Mouse (Mus musculus): Measurements from ENCODE around the gene Defb18.
"Not testable (repeated sequence)": the region's sequence is repeated elsewhere in the genome, so short reads cannot be mapped to it uniquely, and the experiment has no call there.

Gene Defb18

DNA sequence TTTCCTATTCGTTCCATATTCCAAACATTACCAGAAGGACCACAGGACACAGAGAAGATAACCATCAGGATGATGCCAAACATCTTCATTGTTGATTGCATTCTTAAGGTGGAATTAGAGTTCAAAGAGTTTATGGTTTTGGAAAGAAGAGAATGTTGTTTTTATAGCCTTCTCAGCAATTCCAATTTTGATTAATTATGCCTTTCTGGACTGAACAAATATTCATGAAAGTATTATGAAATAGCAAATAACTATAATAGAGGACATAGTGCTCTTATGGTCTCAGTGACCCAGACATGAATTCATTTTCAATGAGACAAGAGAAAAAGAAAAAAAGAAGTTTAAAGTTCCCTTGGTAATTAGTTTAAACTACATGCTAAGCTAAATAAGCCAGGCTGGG lies at the start of gene Defb18:
Gene Defb18 (minus strand): TSS at position 101 of the 400 bp plus-strand sequence.
- no peak for DNase-seq (ENCODE audit: low spot score in 2 of 2)

DNA sequence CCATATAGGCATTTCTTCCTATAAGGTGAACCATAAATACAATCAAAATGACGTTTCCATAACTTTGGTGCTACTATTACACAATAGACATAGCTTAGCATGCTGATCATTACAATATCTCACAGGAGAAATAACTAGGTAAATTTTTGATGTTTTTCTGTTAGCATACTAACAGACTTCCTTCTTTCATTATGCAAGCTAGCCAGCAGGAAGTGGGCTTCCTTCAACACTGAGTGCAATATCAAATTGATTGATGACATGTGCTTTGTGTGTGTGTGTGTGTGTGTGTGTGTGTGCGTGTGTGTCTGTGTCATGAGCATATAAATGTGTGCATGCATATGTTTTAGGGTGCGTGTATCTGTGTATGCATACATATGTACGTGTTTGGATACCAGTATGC lies 33.9 kb upstream of the Defb18 start:
- no peak for DNase-seq (ENCODE audit: low spot score in 2 of 2)

DNA sequence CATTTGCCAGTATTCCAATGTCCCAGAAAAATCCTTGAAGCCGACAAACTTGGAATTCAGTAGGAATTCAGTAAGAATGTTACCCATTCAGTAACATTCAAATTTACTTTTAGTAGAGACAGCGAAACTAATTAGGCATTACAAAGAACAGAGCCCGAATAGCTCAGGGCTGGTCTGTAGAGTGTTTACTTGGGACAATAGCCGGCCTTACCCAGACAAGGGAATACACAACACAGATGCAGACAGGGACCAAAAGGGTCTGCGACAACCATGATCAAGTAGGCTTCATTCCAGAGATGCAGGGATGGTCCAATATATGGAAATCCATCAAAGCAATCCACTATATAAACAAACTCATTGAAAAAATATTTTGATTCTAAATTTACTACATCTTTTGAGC lies 31.6 kb upstream of the Defb18 start:
- DNase-seq (ENCODE audit: low spot score in 2 of 2): no peak

DNA sequence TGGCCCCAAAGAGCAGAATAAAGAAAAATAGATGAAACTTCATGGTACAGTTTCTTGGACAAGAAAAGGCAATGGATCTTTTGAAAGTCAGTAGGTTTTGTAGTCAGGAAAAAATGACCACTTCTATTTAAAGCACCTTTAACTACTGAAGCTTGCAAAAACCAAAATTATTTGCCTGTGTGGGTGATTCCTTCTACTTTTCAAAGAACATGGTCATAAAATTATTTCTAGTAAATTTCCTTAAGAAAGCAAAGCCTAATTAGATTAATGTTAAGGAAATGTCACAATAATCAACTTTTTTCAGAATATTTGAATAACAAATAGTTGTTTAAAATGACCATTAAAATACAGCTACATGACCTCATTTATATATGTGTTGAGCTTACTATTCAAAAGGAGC lies 27.8 kb upstream of the Defb18 start, which contains the start of gene Defb41:
Gene Defb41 (minus strand): TSS at position 101 of the 400 bp plus-strand sequence.
- no peak for DNase-seq (ENCODE audit: low spot score in 2 of 2)

DNA sequence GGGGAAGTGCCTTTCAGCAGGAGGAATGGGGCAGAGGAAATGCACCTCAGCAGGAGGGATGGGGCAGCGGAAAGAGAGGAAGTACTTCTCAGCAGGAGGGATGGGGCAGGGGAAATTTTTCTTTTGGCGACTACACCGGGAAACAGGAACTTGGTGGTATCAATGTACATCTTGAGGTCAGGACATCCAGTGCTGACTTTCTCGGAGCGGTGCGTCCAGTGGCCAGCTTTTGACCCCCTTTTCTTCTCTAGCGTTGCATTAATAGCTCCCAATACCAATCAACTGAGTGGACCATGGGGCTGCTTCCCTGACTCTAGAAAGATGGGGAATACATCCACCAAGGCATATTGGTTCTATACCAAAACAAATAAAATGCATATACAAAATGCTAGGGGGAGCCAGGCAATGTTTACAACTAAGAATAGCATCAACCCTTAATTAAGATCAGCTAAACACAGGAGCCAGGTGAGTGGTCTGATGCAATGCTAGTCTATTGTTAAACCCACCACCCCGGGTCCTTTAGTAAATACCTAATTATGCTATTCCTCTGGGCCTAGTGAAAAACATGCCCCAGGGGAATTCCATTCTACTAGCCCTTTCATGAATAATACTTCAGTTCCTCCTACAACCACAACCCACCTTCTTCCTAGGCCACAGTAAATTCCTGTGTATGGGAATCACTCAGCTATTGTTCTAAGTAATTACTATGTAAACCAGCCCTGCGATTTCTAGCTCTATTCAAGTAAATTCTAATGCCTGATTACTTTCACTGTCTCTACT lies 8.7 kb upstream of the Defb18 start:
- not testable (repeated sequence) for DNase-seq (ENCODE audit: low spot score in 2 of 2)

DNA sequence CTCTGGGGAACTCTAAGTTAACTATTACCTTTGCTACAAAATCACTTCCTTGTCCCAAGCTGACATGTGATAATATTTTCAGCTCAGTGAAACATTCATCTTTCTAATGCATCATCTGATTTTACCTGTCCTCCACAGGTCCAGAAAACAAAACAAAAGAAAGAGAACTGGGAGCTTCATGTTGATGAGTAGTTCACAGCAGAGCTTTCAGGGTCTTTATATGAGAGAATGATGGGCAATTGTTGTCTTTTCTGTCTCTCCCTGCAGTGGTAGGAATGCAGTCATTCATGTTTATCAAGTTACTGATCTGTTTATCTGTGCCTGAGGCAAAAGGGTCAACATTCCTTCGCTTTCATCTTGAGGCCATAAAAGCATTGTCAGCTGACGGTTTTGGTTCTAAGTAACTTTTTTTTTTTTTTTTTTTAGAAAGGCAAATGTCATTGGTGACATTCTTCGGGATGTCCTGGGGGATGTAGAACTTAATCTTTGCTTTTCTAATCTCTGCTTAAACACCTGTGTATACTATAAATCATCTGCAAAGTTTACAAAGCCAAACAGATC lies 13.8 kb downstream of the Defb18 start:
- no peak for DNase-seq (ENCODE audit: low spot score in 2 of 2)

DNA sequence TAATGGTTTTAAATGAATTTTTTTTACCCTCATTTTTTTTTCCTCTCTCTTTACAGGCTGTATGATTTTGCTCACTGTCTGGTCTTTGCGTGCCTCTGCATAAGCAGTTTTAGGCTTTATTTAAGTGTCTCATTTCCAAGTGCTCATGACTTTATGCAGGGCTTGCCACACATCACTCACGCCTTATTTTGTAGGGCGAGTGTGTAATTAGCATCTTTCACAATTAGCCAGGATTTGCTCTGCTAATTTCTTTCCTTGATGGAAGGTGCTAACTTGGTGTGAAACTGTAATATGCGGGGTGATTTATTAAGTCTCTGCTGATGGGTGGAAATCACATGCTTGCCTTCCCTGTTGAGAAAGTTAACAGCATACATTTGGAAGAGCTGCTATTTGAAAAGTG lies 45.5 kb downstream of the Defb18 start:
- DNase-seq (ENCODE audit: low spot score in 2 of 2): no peak

DNA sequence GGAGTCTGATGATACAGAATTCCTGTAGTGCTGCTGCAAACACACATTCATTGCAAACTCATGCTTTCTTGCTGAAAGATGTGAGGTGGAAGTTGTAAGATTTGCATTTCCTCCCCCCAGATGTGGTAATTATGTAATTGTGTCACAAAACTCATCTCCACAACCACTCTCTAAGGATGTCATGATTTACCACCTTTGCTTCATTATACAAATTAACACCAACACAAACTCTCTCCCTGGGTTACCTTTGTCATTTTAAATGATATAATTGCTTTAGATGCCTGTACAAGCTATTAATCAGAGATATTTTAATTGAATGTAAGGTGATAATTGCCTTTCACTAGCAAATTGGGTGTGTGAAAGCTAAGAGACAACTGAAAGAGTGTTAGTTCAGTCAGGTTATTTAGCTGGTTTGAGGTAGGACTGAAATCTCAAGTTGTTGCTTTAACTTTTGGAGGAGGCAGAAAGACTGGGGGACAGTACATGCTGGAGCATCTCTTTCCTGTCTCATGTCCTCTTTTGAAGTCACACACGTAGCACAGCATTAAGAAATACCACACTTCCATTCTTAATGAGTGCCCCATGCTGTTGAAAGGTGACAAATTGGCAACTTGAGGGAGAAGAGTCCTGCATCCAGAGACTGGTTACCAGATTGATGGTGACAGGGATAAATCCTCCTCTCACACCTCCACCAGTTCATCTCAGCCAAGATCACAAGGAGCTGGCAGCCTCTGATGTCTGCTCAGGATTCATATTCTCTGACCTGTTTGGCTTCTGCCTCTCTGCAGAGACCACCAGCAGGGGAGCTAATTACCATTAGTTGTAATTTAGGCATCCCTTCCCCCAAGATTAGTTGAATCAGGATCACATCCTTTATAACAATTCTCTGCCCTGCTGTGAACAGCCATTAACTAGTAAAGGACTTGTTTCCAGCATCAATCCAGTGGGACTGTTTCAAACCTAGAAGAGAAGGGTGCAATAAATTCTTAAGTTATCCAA lies 46.2 kb downstream of the Defb18 start:
- DNase-seq (ENCODE audit: low spot score in 2 of 2): no peak

All from spleen, postnatal 14 days (tissue).